Mouse (Mus musculus): ENCODE results near the gene Dusp1. TPM values are rescaled to one million over a fixed set of nuclear protein-coding genes. Genes with fewer than 3 reads are reported as not detected.

Dusp1 gene
- total and polyA plus RNA-seq, 3 experiments: 5.0 to 41.8 (median 6.3) TPM

GRCm38 (mm10) chr17:26598845-26599244 is 36.9 kb upstream of the Dusp1 start:
- DNase-seq (ENCODE audit: low spot score): no peak
- H3K4me1 ChIP-seq (ENCODE audit: insufficient read depth, low read depth, low read length): peaks cover 39% of the 10 kb centered on the region

GRCm38 (mm10) chr17:26596856-26597481 is 35.0 kb upstream of the Dusp1 start:
- Histone ChIP-seq H3K27me3 (ENCODE audit: insufficient read depth, low read length) (no peaks in the 10 kb centered on the region), H3K36me3 (replicated peaks) (peaks cover 62% of the 10 kb centered on the region), H3K9me3 (replicated peaks) (no peaks in the 10 kb centered on the region), H3K4me1 (ENCODE audit: insufficient read depth, low read depth, low read length) (peaks cover 35% of the 10 kb centered on the region), H3K4me3 (ENCODE audit: low read depth, low read length) (no peak overlapping the region)
- TF ChIP-seq TAL1 (conservative IDR thresholded peaks at IDR 0.05; ENCODE audit: low read depth, low read length) (no peak), GATA2 (IDR thresholded peaks at IDR 0.05; ENCODE audit: borderline replicate concordance, low read depth, low read length) (no peak), GATA1 (IDR thresholded peaks at IDR 0.05; ENCODE audit: borderline replicate concordance, low read length) (no peak), POLR2AphosphoS5 (IDR thresholded peaks at IDR 0.05; ENCODE audit: insufficient replicate concordance, low read depth, low read length) (no peak), CTCF (IDR thresholded peaks at IDR 0.05; ENCODE audit: low read depth, low read length) (no peak)
- DNase-seq (ENCODE audit: low spot score) (no peak), ATAC-seq (ENCODE audit: extremely low read depth, insufficient number of reproducible peaks, low FRiP score, poor library complexity, severe bottlenecking) (no peak)

More at GRCm38 (mm10) chr17:26598845-26599244, 36.9 kb upstream of the Dusp1 start:
- no peak for ATAC-seq (ENCODE audit: extremely low read depth, insufficient number of reproducible peaks, low FRiP score, poor library complexity, severe bottlenecking)
- H3K4me3 ChIP-seq (ENCODE audit: low read depth, low read length): no peak overlapping the region
- no peaks in the 10 kb centered on the region for H3K9me3 ChIP-seq (replicated peaks)
- H3K27me3 ChIP-seq (ENCODE audit: insufficient read depth, low read length): no peaks in the 10 kb centered on the region
- H3K36me3 ChIP-seq (replicated peaks): peaks cover 63% of the 10 kb centered on the region
- no peak for TF ChIP-seq GATA1 (IDR thresholded peaks at IDR 0.05; ENCODE audit: borderline replicate concordance, low read length)
- no peak for TF ChIP-seq GATA2 (IDR thresholded peaks at IDR 0.05; ENCODE audit: borderline replicate concordance, low read depth, low read length)
- TF ChIP-seq POLR2AphosphoS5 (IDR thresholded peaks at IDR 0.05; ENCODE audit: insufficient replicate concordance, low read depth, low read length): no peak
- TF ChIP-seq TAL1 (conservative IDR thresholded peaks at IDR 0.05; ENCODE audit: low read depth, low read length): no peak
- TF ChIP-seq CTCF (IDR thresholded peaks at IDR 0.05; ENCODE audit: low read depth, low read length): no peak

GRCm38 (mm10) chr17:26596168-26596658 is 34.3 kb upstream of the Dusp1 start:
- Histone ChIP-seq H3K36me3 (replicated peaks) (peaks cover 58% of the 10 kb centered on the region), H3K4me1 (ENCODE audit: insufficient read depth, low read depth, low read length) (peaks cover 27% of the 10 kb centered on the region), H3K9me3 (replicated peaks) (no peaks in the 10 kb centered on the region), H3K4me3 (ENCODE audit: low read depth, low read length) (no peak overlapping the region), H3K27me3 (ENCODE audit: insufficient read depth, low read length) (no peaks in the 10 kb centered on the region)
- ATAC-seq (ENCODE audit: extremely low read depth, insufficient number of reproducible peaks, low FRiP score, poor library complexity, severe bottlenecking) (no peak), DNase-seq (ENCODE audit: low spot score) (no peak)
- TF ChIP-seq GATA2 (IDR thresholded peaks at IDR 0.05; ENCODE audit: borderline replicate concordance, low read depth, low read length): no peak
- no peak for TF ChIP-seq CTCF (IDR thresholded peaks at IDR 0.05; ENCODE audit: low read depth, low read length)
- no peak for TF ChIP-seq POLR2AphosphoS5 (IDR thresholded peaks at IDR 0.05; ENCODE audit: insufficient replicate concordance, low read depth, low read length)
- no peak for TF ChIP-seq TAL1 (conservative IDR thresholded peaks at IDR 0.05; ENCODE audit: low read depth, low read length)

- Histone ChIP-seq H3K36me3 (replicated peaks) (peaks cover 61% of the 10 kb centered on the region), H3K4me1 (ENCODE audit: insufficient read depth, low read depth, low read length) (peaks cover 21% of the 10 kb centered on the region), H3K27me3 (ENCODE audit: insufficient read depth, low read length) (no peaks in the 10 kb centered on the region), H3K9me3 (replicated peaks) (no peaks in the 10 kb centered on the region), H3K4me3 (ENCODE audit: low read depth, low read length) (no peak overlapping the region)
- DNase-seq (ENCODE audit: low spot score) (no peak), ATAC-seq (ENCODE audit: extremely low read depth, insufficient number of reproducible peaks, low FRiP score, poor library complexity, severe bottlenecking) (no peak)
- no peak for TF ChIP-seq CTCF (IDR thresholded peaks at IDR 0.05; ENCODE audit: low read depth, low read length)
These were observed 33.7 kb upstream of the Dusp1 start for GRCm38 (mm10) chr17:26595448-26596167.

DNA sequence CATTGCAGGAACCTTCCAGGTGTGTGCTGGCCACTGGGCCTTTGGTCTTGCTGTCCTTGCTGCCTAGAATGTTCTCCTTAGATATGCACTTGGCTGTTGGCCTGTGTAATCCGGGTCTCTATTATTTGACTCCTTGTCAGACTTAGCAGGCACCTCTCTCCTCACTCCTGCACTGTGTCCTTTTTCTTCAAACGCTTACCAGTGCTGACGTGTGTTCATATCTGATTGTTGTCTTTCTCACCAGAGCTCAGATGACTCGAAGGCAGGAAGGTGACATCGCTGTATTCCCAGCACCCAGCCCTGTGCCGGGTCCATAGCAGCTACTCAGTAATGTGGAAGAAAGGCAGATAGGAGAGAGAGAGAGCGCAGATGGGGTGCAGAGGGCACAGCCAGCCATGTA is 33.0 kb upstream of the Dusp1 start:
- H3K4me3 ChIP-seq (ENCODE audit: low read depth, low read length): no peak overlapping the region
- peaks cover 19% of the 10 kb centered on the region for H3K4me1 ChIP-seq (ENCODE audit: insufficient read depth, low read depth, low read length)
- no peak for DNase-seq (ENCODE audit: low spot score)
- TF ChIP-seq GATA1 (IDR thresholded peaks at IDR 0.05; ENCODE audit: borderline replicate concordance, low read length): no peak
- no peak for TF ChIP-seq CTCF (IDR thresholded peaks at IDR 0.05; ENCODE audit: low read depth, low read length)
- TF ChIP-seq TAL1 (conservative IDR thresholded peaks at IDR 0.05; ENCODE audit: low read depth, low read length): no peak
- no peak for TF ChIP-seq POLR2AphosphoS5 (IDR thresholded peaks at IDR 0.05; ENCODE audit: insufficient replicate concordance, low read depth, low read length)
- no peak for TF ChIP-seq GATA2 (IDR thresholded peaks at IDR 0.05; ENCODE audit: borderline replicate concordance, low read depth, low read length)
- no peaks in the 10 kb centered on the region for H3K27me3 ChIP-seq (ENCODE audit: insufficient read depth, low read length)
- H3K36me3 ChIP-seq (replicated peaks): peaks cover 61% of the 10 kb centered on the region
- no peak for ATAC-seq (ENCODE audit: extremely low read depth, insufficient number of reproducible peaks, low FRiP score, poor library complexity, severe bottlenecking)
- H3K9me3 ChIP-seq (replicated peaks): no peaks in the 10 kb centered on the region

GRCm38 (mm10) chr17:26594171-26594570 is 32.2 kb upstream of the Dusp1 start:
- DNase-seq (ENCODE audit: low spot score): no peak
- Histone ChIP-seq H3K4me3 (ENCODE audit: low read depth, low read length) (no peak overlapping the region), H3K9me3 (replicated peaks) (no peaks in the 10 kb centered on the region), H3K27me3 (ENCODE audit: insufficient read depth, low read length) (no peaks in the 10 kb centered on the region), H3K36me3 (replicated peaks) (peaks cover 59% of the 10 kb centered on the region), H3K4me1 (ENCODE audit: insufficient read depth, low read depth, low read length) (peaks cover 19% of the 10 kb centered on the region)
- no peak for ATAC-seq (ENCODE audit: extremely low read depth, insufficient number of reproducible peaks, low FRiP score, poor library complexity, severe bottlenecking)
- no peak for TF ChIP-seq GATA2 (IDR thresholded peaks at IDR 0.05; ENCODE audit: borderline replicate concordance, low read depth, low read length)
- TF ChIP-seq TAL1 (conservative IDR thresholded peaks at IDR 0.05; ENCODE audit: low read depth, low read length): no peak
- no peak for TF ChIP-seq CTCF (IDR thresholded peaks at IDR 0.05; ENCODE audit: low read depth, low read length)
- no peak for TF ChIP-seq GATA1 (IDR thresholded peaks at IDR 0.05; ENCODE audit: borderline replicate concordance, low read length)
- no peak for TF ChIP-seq POLR2AphosphoS5 (IDR thresholded peaks at IDR 0.05; ENCODE audit: insufficient replicate concordance, low read depth, low read length)
